Comparison of ENCODE assay signal across 24 mouse cellular contexts in the genomic region with DNA sequence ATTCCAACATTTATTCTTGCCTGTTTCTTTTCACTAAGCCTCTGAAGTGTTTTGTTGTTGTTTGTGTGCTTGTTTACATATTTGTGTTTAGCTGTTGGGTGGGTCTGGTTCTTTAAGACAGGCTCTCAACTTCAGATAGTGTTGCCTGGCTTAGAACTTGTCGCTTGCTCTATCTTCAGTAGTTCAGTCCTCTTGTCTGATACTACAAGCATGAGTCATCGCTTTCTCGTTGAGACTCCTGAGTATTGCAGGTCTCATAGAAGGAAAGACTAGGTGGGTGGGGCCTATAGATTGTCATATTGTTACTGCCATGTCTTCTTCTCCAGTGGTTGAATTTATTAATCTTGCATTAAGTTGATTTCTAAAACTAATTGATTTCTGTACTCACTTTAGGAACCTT. TPM values are rescaled to one million over a fixed set of nuclear protein-coding genes. Genes with fewer than 3 reads are reported as not detected.
DNase-seq lines count a peak whose midpoint lies in the region; ATAC-seq lines count a peak whose summit lies in the region.
"Had no signal": no experiment of that assay in that cellular context is flagged by ENCODE, and none has a peak within 500 bp of the region (broad histone marks: within the 10 kb centered on the region; RNA-seq: fewer than 3 reads in every experiment).

No protein-coding gene starts in this region.

- peaks cover 8% of the 10 kb centered on the region for H3K36me3 ChIP-seq in liver, embryonic 11.5 days (ENCODE audit: control insufficient read depth, insufficient read depth, low read length)
- peaks cover 71% of the 10 kb centered on the region for H3K36me3 ChIP-seq in hindbrain, embryonic 10.5 days

- intact Hi-C loops in heart, postnatal 25 days (cut with DNase I), result no loop called here

- no peaks in the 10 kb centered on the region for H3K4me1 ChIP-seq in liver, embryonic 11.5 days (replicated peaks; ENCODE audit: control insufficient read depth, insufficient read depth, low read length)
- H3K4me1 ChIP-seq in hindbrain, embryonic 10.5 days (replicated peaks), result no peaks in the 10 kb centered on the region
- H3K4me1 ChIP-seq: embryonic facial prominence, embryonic 15.5 days; forebrain, embryonic 10.5 days; heart, embryonic 15.5 days; hindbrain, embryonic 12.5 days had no signal

- DNase-seq in heart, adult 11 months, result peak; percentile 36
- DNase-seq in heart, postnatal 25 days (ENCODE audit: low spot score), result no peak
- no peak for DNase-seq in liver, embryonic 11.5 days (ENCODE audit: low spot score)
- no peak for DNase-seq in liver
- peak; percentile 9 for DNase-seq in c-Kit-positive CD71-positive TER-119-negative erythroid progenitor cells, embryonic 14.5 days (ENCODE audit: low read depth)
- DNase-seq in cerebellum, adult 18-20 months, result no peak
- no peak for DNase-seq in hindbrain, embryonic 10.5 days (ENCODE audit: low spot score)
- DNase-seq: adrenal gland, adult 8-10 months; cerebellum, adult 2 months; cerebellum, postnatal 10 days; embryo, embryonic 11 days; gastrocnemius, postnatal 36 days; heart, adult 18-20 months; heart, postnatal 36 days; kidney, adult 8-10 months had no signal

- no peak overlapping the region for H3K4me3 ChIP-seq in liver, embryonic 11.5 days (ENCODE audit: low read depth, low read length)
- H3K4me3 ChIP-seq in hindbrain, embryonic 10.5 days, result no peak overlapping the region
- H3K4me3 ChIP-seq: embryonic facial prominence, embryonic 15.5 days; erythroblast, embryonic 14.5 days; forebrain, embryonic 10.5 days; heart, embryonic 15.5 days; hindbrain, embryonic 12.5 days had no signal

- H3K9ac ChIP-seq in liver, embryonic 11.5 days (ENCODE audit: low read depth, low read length), result no peak overlapping the region
- H3K9ac ChIP-seq: embryonic facial prominence, embryonic 15.5 days; heart, embryonic 15.5 days; hindbrain, embryonic 12.5 days had no signal

- WGBS in liver, embryonic 11.5 days, result 58% methylated on average over 3 of the region's 3 CpGs
- 95% methylated on average over 3 of the region's 3 CpGs for WGBS in hindbrain, embryonic 10.5 days

- peak; percentile 80 for ATAC-seq in liver, embryonic 11.5 days (replicated peaks; ENCODE audit: low FRiP score)
- ATAC-seq: forebrain, embryonic 14.5 days; hindbrain, embryonic 16.5 days; inflammation-experienced regulatory T-cells, adult 6 months; intestine, postnatal 0 days had no signal

- H3K4me2 ChIP-seq in liver, embryonic 11.5 days, result no peak overlapping the region
- H3K4me2 ChIP-seq: embryonic facial prominence, embryonic 15.5 days; heart, embryonic 15.5 days; hindbrain, embryonic 12.5 days had no signal

- no peaks in the 10 kb centered on the region for H3K27me3 ChIP-seq in liver, embryonic 11.5 days (replicated peaks; ENCODE audit: control insufficient read depth, insufficient read depth, low read length)
- no peaks in the 10 kb centered on the region for H3K27me3 ChIP-seq in hindbrain, embryonic 10.5 days (ENCODE audit: insufficient read depth, poor library complexity, severe bottlenecking)
- H3K27me3 ChIP-seq: embryonic facial prominence, embryonic 15.5 days; heart, embryonic 15.5 days; hindbrain, embryonic 12.5 days had no signal

- no peak overlapping the region for H3K27ac ChIP-seq in liver, embryonic 11.5 days (ENCODE audit: low read depth, low read length)
- H3K27ac ChIP-seq in hindbrain, embryonic 10.5 days, result no peak overlapping the region
- H3K27ac ChIP-seq: embryonic facial prominence, embryonic 15.5 days; forebrain, embryonic 10.5 days; heart, embryonic 15.5 days; hindbrain, embryonic 12.5 days had no signal

- no peaks in the 10 kb centered on the region for H3K9me3 ChIP-seq in liver, embryonic 11.5 days (ENCODE audit: control insufficient read depth, low read length)
- H3K9me3 ChIP-seq in hindbrain, embryonic 10.5 days, result 0 out of 2 replicates have a peak, but pooled peaks cover 4% of the 10 kb centered on the region
- H3K9me3 ChIP-seq: embryonic facial prominence, embryonic 15.5 days; forebrain, embryonic 10.5 days; heart, embryonic 15.5 days; hindbrain, embryonic 12.5 days had no signal

RNA-seq across cellular contexts. Expression of a gene that starts 26.2 kb away (rescaled TPM):
- 100 to 1,000 TPM; 181 to 216 TPM for total RNA-seq in heart, postnatal 25 days (2021)
- 12.4 and 14.0 TPM in 2 replicates for polyA plus RNA-seq in liver, embryonic 11.5 days (2014; fragmentation: Nextera tagmentation; extraction: Ambion mirVana)
- polyA plus RNA-seq in hindbrain, embryonic 10.5 days (2016; fragmentation: Nextera tagmentation; extraction: Ambion mirVana), result 22.8 and 24.5 TPM in 2 replicates

Comparison
In these comparisons a context has a peak if more than half of its experiments do, and no peak if none do; other contexts are left out.
1. DNase-seq: peak in heart, adult 11 months (single experiment) and c-Kit-positive CD71-positive TER-119-negative erythroid progenitor cells, embryonic 14.5 days (single experiment); none in heart, postnatal 25 days (single experiment), liver, embryonic 11.5 days (single experiment), liver (single experiment), cerebellum, adult 18-20 months (0 of 2) and hindbrain, embryonic 10.5 days (single experiment).